Mouse (Mus musculus) cerebellum, adult 8-10 months (tissue): ENCODE measurements at regions not wholly inside any gene's neighbourhood (a gene's known extent, or its start where the extent isn't known, plus 50 kb on each side); places are given as distances from the start of the nearest gene placed in this dataset.

ENCODE experiments used
- DNase-seq: peaks from one replicate; pipeline ENCODE4 v3.0.0; 2022

- DNase-seq: peak; percentile 33
Observed at GRCm38 (mm10) chr15:36884671-36885365, 122.8 kb downstream of the Zfp706 start.

- no peak for DNase-seq
Observed at GRCm38 (mm10) chr15:36884074-36884473, 123.5 kb downstream of the Zfp706 start.

- no peak for DNase-seq
Observed at GRCm38 (mm10) chr15:36883156-36883555, 124.4 kb downstream of the Zfp706 start.

- DNase-seq: no peak
Observed at GRCm38 (mm10) chr15:36881576-36881975, 126.0 kb downstream of the Zfp706 start.

- DNase-seq: no peak
Observed at GRCm38 (mm10) chr15:36880602-36881001, 127.0 kb downstream of the Zfp706 start.

GRCm38 (mm10) chr15:36879587-36879986 is 128.0 kb downstream of the Zfp706 start:
- DNase-seq: no peak

GRCm38 (mm10) chr15:36878960-36879359 is 128.6 kb downstream of the Zfp706 start:
- no peak for DNase-seq

GRCm38 (mm10) chr15:36878276-36878675 is 129.3 kb downstream of the Zfp706 start:
- no peak for DNase-seq

- DNase-seq: no peak
Observed at GRCm38 (mm10) chr15:36877501-36877900, 130.1 kb downstream of the Zfp706 start.

GRCm38 (mm10) chr15:36875980-36876778 is 131.4 kb downstream of the Zfp706 start:
- DNase-seq: no peak

- DNase-seq: no peak
Observed at GRCm38 (mm10) chr15:36874555-36874954, 133.0 kb downstream of the Zfp706 start.

- DNase-seq: no peak
Observed at GRCm38 (mm10) chr15:36873884-36874243, 133.7 kb downstream of the Zfp706 start.

- peak; percentile 45 for DNase-seq
Observed at GRCm38 (mm10) chr15:36873058-36873883, 134.3 kb downstream of the Zfp706 start.

- no peak for DNase-seq
Observed at GRCm38 (mm10) chr15:36872566-36872965, 135.0 kb downstream of the Zfp706 start.

GRCm38 (mm10) chr15:36870717-36871116 is 136.9 kb downstream of the Zfp706 start:
- DNase-seq: no peak

GRCm38 (mm10) chr15:36870094-36870493 is 137.5 kb downstream of the Zfp706 start:
- no peak for DNase-seq

GRCm38 (mm10) chr15:36866088-36866487 is 141.5 kb downstream of the Zfp706 start:
- no peak for DNase-seq

GRCm38 (mm10) chr15:36865332-36865731 is 142.2 kb downstream of the Zfp706 start:
- DNase-seq: no peak

- DNase-seq: no peak
Observed at GRCm38 (mm10) chr15:36864046-36864445, 143.5 kb downstream of the Zfp706 start.

GRCm38 (mm10) chr15:36858711-36859110 is 148.9 kb downstream of the Zfp706 start:
- no peak for DNase-seq

GRCm38 (mm10) chr15:36857622-36858021 is 150.0 kb downstream of the Zfp706 start:
- DNase-seq: no peak

- peak; percentile 25 for DNase-seq
Observed at GRCm38 (mm10) chr15:36855550-36856131, 151.9 kb downstream of the Zfp706 start.

- peak; percentile 29 for DNase-seq
Observed at GRCm38 (mm10) chr15:36854900-36855321, 152.7 kb downstream of the Zfp706 start.
